Comparison of ENCODE assay signal across 8 mouse cellular contexts in the genomic region with DNA sequence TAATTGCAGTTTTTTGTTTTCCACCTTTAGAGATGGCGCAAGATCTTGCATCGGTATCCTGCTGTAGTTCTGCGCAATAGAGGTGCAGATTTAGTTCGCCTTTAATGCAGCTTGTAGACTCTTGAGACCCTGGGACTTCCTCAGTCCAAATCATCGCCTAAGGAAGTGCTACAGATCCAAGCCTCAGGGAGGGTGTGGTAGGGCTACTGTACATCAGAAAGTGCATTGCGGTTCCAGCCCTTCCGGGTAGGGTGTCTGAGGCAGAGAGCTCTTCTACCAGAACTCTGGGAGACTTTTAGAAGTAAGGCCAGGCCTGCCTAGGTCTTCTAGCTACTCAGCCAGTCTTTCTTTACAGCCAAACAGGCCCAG. TPM values are rescaled to one million over a fixed set of nuclear protein-coding genes. Genes with fewer than 3 reads are reported as not detected.
A peak's percentile ranks its signal among the peaks of the same experiment; 100 is the strongest.
DNase-seq lines count a peak whose midpoint lies in the region; ATAC-seq and TF ChIP-seq lines count a peak whose summit lies in the region.

No protein-coding gene starts in this region.

- peak overlapping the region; percentile 37 for H3K4me3 ChIP-seq in heart, embryonic 11.5 days (ENCODE audit: low read depth, low read length)
- H3K4me3 ChIP-seq in ES-Bruce4 (ENCODE audit: low read depth, low read length): peak overlapping the region; percentile 53
- H3K4me3 ChIP-seq in forebrain, embryonic 16.5 days (replicated peaks; ENCODE audit: low read length): peak overlapping the region; percentile 58
- peak overlapping the region; percentile 27 for H3K4me3 ChIP-seq in liver, embryonic 16.5 days (ENCODE audit: low read depth, low read length)

- peak overlapping the region; percentile 73 for H3K4me2 ChIP-seq in heart, embryonic 11.5 days
- peak overlapping the region; percentile 75 for H3K4me2 ChIP-seq in forebrain, embryonic 16.5 days (ENCODE audit: low read length)
- H3K4me2 ChIP-seq in liver, embryonic 16.5 days (ENCODE audit: low read depth, low read length): peak overlapping the region; percentile 47

- no peak overlapping the region for H3K27ac ChIP-seq in heart, embryonic 11.5 days (ENCODE audit: low read depth, low read length)
- H3K27ac ChIP-seq in ES-Bruce4 (ENCODE audit: insufficient read depth, low read length): no peak overlapping the region
- H3K27ac ChIP-seq in forebrain, embryonic 16.5 days (ENCODE audit: low read length): no peak overlapping the region
- no peak overlapping the region for H3K27ac ChIP-seq in liver, embryonic 16.5 days (ENCODE audit: low read length)

- no peak for TF ChIP-seq CTCF in ES-Bruce4 (IDR thresholded peaks at IDR 0.05; ENCODE audit: low read depth, low read length)

- H3K27me3 ChIP-seq in heart, embryonic 11.5 days (ENCODE audit: control insufficient read depth, insufficient read depth, low read length): peaks cover 29% of the 10 kb centered on the region
- peaks cover 19% of the 10 kb centered on the region for H3K27me3 ChIP-seq in ES-Bruce4 (ENCODE audit: control insufficient read depth, insufficient read depth, low read length, poor library complexity, severe bottlenecking)
- H3K27me3 ChIP-seq in forebrain, embryonic 16.5 days (replicated peaks; ENCODE audit: control insufficient read depth, insufficient read depth, low read length): peaks cover 32% of the 10 kb centered on the region
- H3K27me3 ChIP-seq in liver, embryonic 16.5 days (ENCODE audit: control insufficient read depth, insufficient read depth, low read depth, low read length): peaks cover 30% of the 10 kb centered on the region

- ATAC-seq in heart, embryonic 11.5 days (replicated peaks; ENCODE audit: insufficient number of reproducible peaks, low FRiP score, low TSS enrichment): peak; percentile 47; the same call in 1 of the 2 replicates
- peak; percentile 65 for ATAC-seq in forebrain, embryonic 16.5 days
- ATAC-seq in liver, embryonic 16.5 days (ENCODE audit: low read depth): no peak

- TF ChIP-seq POLR2A in ES-Bruce4 (IDR thresholded peaks at IDR 0.05; ENCODE audit: insufficient read depth, low read length): no peak

- peaks cover 4% of the 10 kb centered on the region; the same call in 1 of the 2 replicates for H3K4me1 ChIP-seq in heart, embryonic 11.5 days (ENCODE audit: control insufficient read depth, insufficient read depth, low read length)
- H3K4me1 ChIP-seq in ES-Bruce4 (ENCODE audit: control insufficient read depth, insufficient read depth, low read length): no peaks in the 10 kb centered on the region
- peaks cover 17% of the 10 kb centered on the region for H3K4me1 ChIP-seq in forebrain, embryonic 16.5 days (replicated peaks; ENCODE audit: control insufficient read depth, insufficient read depth, low read length)
- H3K4me1 ChIP-seq in liver, embryonic 16.5 days (ENCODE audit: control insufficient read depth, low read depth, low read length): no peaks in the 10 kb centered on the region

- no peak for TF ChIP-seq EP300 in ES-Bruce4 (IDR thresholded peaks at IDR 0.05; ENCODE audit: insufficient read depth, low read depth, low read length)

- WGBS in heart, embryonic 11.5 days (ENCODE audit: insufficient replicate concordance): 0% methylated on average over 7 of the region's 7 CpGs
- WGBS in forebrain, embryonic 16.5 days: 2% methylated on average over 7 of the region's 7 CpGs
- WGBS in liver, embryonic 16.5 days (ENCODE audit: insufficient replicate concordance): under 1% methylated on average over 7 of the region's 7 CpGs

- DNase-seq in heart, postnatal 14 days: no peak
- DNase-seq in spleen, adult 12 weeks (ENCODE audit: low spot score): no peak
- no peak for DNase-seq in gastrocnemius, postnatal 10 days
- no peak for DNase-seq in embryo, embryonic 10 days (ENCODE audit: low spot score)

- H3K36me3 ChIP-seq in heart, embryonic 11.5 days (ENCODE audit: control insufficient read depth, insufficient read depth, low read length): no peaks in the 10 kb centered on the region
- no peaks in the 10 kb centered on the region for H3K36me3 ChIP-seq in ES-Bruce4 (ENCODE audit: control insufficient read depth, insufficient read depth, low read length, poor library complexity, severe bottlenecking)
- H3K36me3 ChIP-seq in forebrain, embryonic 16.5 days (ENCODE audit: control insufficient read depth, insufficient read depth): no peaks in the 10 kb centered on the region
- no peaks in the 10 kb centered on the region for H3K36me3 ChIP-seq in liver, embryonic 16.5 days (ENCODE audit: control insufficient read depth, insufficient read depth)

- no peaks in the 10 kb centered on the region for H3K9me3 ChIP-seq in heart, embryonic 11.5 days (replicated peaks; ENCODE audit: control insufficient read depth, low read length)
- no peaks in the 10 kb centered on the region for H3K9me3 ChIP-seq in ES-Bruce4 (replicated peaks; ENCODE audit: control insufficient read depth, insufficient read depth, low read length, poor library complexity, severe bottlenecking)
- H3K9me3 ChIP-seq in forebrain, embryonic 16.5 days (ENCODE audit: control insufficient read depth, low read length): no peaks in the 10 kb centered on the region
- no peaks in the 10 kb centered on the region for H3K9me3 ChIP-seq in liver, embryonic 16.5 days (replicated peaks; ENCODE audit: control insufficient read depth, low read length)

- H3K9ac ChIP-seq in heart, embryonic 11.5 days (ENCODE audit: low read depth, low read length): peak overlapping the region; percentile 52
- H3K9ac ChIP-seq in ES-Bruce4 (ENCODE audit: low read depth, poor library complexity, severe bottlenecking): no peak overlapping the region
- H3K9ac ChIP-seq in forebrain, embryonic 16.5 days (replicated peaks; ENCODE audit: low read depth, low read length): peak overlapping the region; percentile 59
- H3K9ac ChIP-seq in liver, embryonic 16.5 days (ENCODE audit: low read depth, low read length): no peak overlapping the region

- intact Hi-C loops in heart, postnatal 14 days (cut with DNase I): no loop called here

RNA-seq across cellular contexts. Expression of gene Osr1, which starts 15.2 kb away (rescaled TPM):
- polyA plus RNA-seq in heart, embryonic 11.5 days (2014; fragmentation: Nextera tagmentation; extraction: Ambion mirVana): 13.5 and 16.1 TPM in 2 replicates
- total RNA-seq in heart, postnatal 14 days (2021): 1 to 10 TPM; 5.8 to 9.6 TPM
- not detected in 2 replicates for polyA plus RNA-seq in ES-Bruce4 (2011; ENCODE audit: insufficient read depth, insufficient read length, low read depth, missing spikeins)
- polyA plus RNA-seq in forebrain, embryonic 16.5 days (2015; fragmentation: Nextera tagmentation; extraction: Ambion mirVana): 5.4 and 6.5 TPM in 2 replicates
- 0.32 and 0.76 TPM in 2 replicates for polyA plus RNA-seq in liver, embryonic 16.5 days (2015; fragmentation: Nextera tagmentation; extraction: Ambion mirVana)
- total RNA-seq in gastrocnemius, postnatal 10 days (2021): 1 to 10 TPM; 5.5 to 6.4 TPM

Comparison
In these comparisons a context has a peak if more than half of its experiments do, and no peak if none do; other contexts are left out.
1. H3K9ac ChIP-seq: peak in heart, embryonic 11.5 days (single experiment) and forebrain, embryonic 16.5 days (single experiment); none in ES-Bruce4 (single experiment) and liver, embryonic 16.5 days (single experiment).
2. Peak in every context shown above with its lines, with median percentiles within 50 percentile points of each other: H3K4me2 ChIP-seq and H3K4me3 ChIP-seq.